Mouse (Mus musculus) sigmoid colon, adult 10 weeks (tissue): ENCODE results near the gene Cab39. TPM values are rescaled to one million over a fixed set of nuclear protein-coding genes. Genes with fewer than 3 reads are reported as not detected.

Source experiments
- polyA plus RNA-seq: library from polyadenylated mRNA; stranded (reverse); fragments of 350-450 nt; fragmentation: Illumina TruSeq; extraction: RNeasy Lipid Tissue Mini Kit (QIAGEN cat#74804); gene quantifications from one replicate; pipeline ENCODE4 v1.2.3, GENCODE M21; 2014; ENCODE audit warnings: low read depth, low replicate concordance

The Cab39 gene
- polyA plus RNA-seq: 443 TPM

DNA sequence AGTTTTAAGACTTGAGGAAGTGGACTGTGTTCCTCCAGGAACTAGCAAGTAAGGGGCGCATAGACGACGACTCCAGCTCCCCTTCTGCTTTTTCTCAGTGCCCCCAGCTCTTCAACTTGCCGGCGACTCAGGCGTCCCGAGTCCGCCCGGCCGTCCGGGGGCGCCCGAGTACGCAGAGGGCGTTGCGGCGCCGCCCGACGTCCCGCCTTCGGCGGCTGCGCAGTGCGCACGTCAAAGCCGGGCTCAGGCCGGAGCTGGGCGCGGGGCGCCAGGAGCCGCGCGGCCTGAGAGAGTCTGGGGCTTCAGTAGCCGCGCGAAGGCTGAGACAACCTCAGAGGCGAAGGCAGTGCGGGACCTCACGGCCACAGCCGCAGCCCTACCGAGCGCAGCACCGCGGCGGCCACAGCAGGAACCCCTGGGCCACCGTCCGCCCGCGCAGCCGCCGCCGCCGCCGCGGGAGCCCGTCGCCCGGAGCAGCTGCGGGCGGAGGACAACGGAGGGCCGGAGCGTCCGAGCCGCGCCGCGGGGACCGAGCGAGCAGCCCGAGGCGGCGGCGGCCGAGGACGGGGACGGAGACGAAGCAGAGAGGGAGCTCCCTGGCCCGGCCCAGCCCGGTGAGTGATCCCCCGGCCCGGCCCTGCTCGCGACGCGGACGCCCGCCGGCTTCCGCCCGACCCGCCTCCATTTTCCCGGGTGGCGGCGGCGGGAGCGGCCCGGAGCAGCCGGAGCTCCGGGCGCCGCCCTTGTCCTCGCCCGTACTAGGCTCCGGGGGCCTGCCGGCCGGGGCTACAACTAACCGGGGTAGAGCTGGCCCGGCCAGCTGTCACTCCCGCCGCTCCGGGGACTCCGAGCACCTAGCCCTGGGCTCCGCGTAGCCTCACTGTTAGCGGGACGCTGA lies at the start of gene Cab39:
Cab39 (plus strand) TSS at position 234 of the 898 bp plus-strand sequence.

DNA sequence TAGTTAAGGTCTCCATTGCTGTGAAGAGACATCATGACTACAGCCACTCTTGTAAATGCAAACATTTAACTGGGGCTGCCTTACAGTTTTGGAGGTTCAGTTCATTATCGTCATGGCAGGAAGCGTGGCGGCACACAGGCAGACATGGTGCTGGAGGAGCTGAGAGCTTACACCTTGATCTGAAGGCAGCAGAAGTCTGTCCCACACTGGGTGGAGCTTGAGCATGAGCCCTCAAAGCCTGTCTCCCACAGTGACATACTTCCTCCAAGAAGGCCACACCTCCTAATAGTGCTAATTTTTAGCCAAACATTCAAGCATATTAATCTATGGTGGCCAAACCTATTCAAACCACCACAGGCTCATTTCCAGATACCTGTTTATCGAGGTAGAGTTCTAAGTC lies 14.8 kb upstream of the Cab39 start, which contains the start of gene A630001G21Rik:
A630001G21Rik (minus strand) TSS at position 208 of the 400 bp plus-strand sequence.

DNA sequence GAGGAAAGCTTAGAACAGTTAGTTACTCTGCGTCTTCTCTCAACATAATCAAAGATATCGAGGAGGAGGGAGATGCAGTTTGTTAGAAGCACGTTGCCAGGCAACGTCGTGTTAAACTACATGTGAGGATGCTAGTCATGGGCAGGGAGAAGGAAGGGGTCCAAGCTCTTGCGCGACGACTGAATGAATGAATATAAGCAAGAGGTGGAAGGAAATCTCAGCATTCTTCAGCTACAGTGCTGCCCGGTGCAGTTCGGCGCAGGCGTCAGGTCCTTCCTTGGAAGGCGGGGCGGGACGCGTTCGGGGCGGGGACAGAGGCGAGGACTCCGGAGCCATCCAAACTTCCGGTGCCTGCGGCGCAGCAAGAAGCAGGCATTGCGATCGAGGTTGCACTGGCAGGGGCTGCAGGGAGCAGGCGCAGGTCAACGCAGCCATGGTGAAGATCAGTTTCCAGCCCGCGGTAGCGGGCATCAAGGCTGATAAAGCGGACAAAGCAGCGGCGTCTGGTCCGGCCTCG lies 101.0 kb downstream of the Cab39 start, which contains the start of gene Itm2c:
Itm2c (plus strand) TSS at position 51 of the 517 bp plus-strand sequence.

Other genes with a start within 250 kb of the Cab39 start
- not detected for gene G530012D18Rik, start 217.8 kb upstream of the Cab39 start, polyA plus RNA-seq
- 10.3 TPM for gene Sp110, start 194.6 kb upstream of the Cab39 start, polyA plus RNA-seq
- gene Sp140, start 193.1 kb upstream of the Cab39 start, polyA plus RNA-seq: 18.9 TPM
- 86.2 TPM for gene Sp100, start 143.5 kb upstream of the Cab39 start, polyA plus RNA-seq
- gene A630001G21Rik, start 14.8 kb upstream of the Cab39 start, polyA plus RNA-seq: 12.4 TPM
- 2.4 TPM for gene Itm2c, start 100.8 kb downstream of the Cab39 start, polyA plus RNA-seq
- gene 4933407L21Rik, start 135.0 kb downstream of the Cab39 start, polyA plus RNA-seq: not detected
- 1.3 TPM for gene Gpr55, start 167.6 kb downstream of the Cab39 start, polyA plus RNA-seq
- not detected for gene Spata3, start 223.4 kb downstream of the Cab39 start, polyA plus RNA-seq